In genomic region chr12:81227767-81228460, GRCm38 (mm10) we compare ENCODE assay signal across 10 mouse cellular contexts.
DNase-seq lines count a peak whose midpoint lies in the region; ATAC-seq and TF ChIP-seq lines count a peak whose summit lies in the region.
"Had no signal": no experiment of that assay in that cellular context is flagged by ENCODE, and none has a peak within 500 bp of the region (broad histone marks: within the 10 kb centered on the region; RNA-seq: fewer than 3 reads in every experiment).

No protein-coding gene starts in this region.

- no peak overlapping the region for H3K4me2 ChIP-seq in midbrain, embryonic 13.5 days (replicated peaks)
- H3K4me2 ChIP-seq in midbrain, embryonic 11.5 days, result no peak overlapping the region
- H3K4me2 ChIP-seq in heart, embryonic 11.5 days, result no peak overlapping the region
- H3K4me2 ChIP-seq: lung, embryonic 15.5 days had no signal

- no peak overlapping the region for H3K4me3 ChIP-seq in midbrain, embryonic 13.5 days (replicated peaks)
- no peak overlapping the region for H3K4me3 ChIP-seq in midbrain, embryonic 11.5 days (ENCODE audit: low read depth, low read length)
- no peak overlapping the region for H3K4me3 ChIP-seq in left cerebral cortex, adult 2 months
- no peak overlapping the region for H3K4me3 ChIP-seq in heart, embryonic 11.5 days (ENCODE audit: low read depth, low read length)
- H3K4me3 ChIP-seq: lung, embryonic 15.5 days had no signal

- no peak for ATAC-seq in midbrain, embryonic 13.5 days
- ATAC-seq in midbrain, embryonic 11.5 days (ENCODE audit: low FRiP score), result no peak
- ATAC-seq in frontal cortex, adult (ENCODE audit: low TSS enrichment), result peak; percentile 89
- no peak for ATAC-seq in heart, embryonic 11.5 days (replicated peaks; ENCODE audit: insufficient number of reproducible peaks, low FRiP score, low TSS enrichment)

- peaks cover 27% of the 10 kb centered on the region for H3K4me1 ChIP-seq in midbrain, embryonic 13.5 days (replicated peaks)
- H3K4me1 ChIP-seq in midbrain, embryonic 11.5 days (ENCODE audit: control insufficient read depth, insufficient read depth, low read length), result no peaks in the 10 kb centered on the region
- no peaks in the 10 kb centered on the region for H3K4me1 ChIP-seq in heart, embryonic 11.5 days (ENCODE audit: control insufficient read depth, insufficient read depth, low read length)
- H3K4me1 ChIP-seq: lung, embryonic 15.5 days had no signal

- peak overlapping the region; percentile 44; the same call in 1 of the 2 replicates for H3K27ac ChIP-seq in midbrain, embryonic 13.5 days
- no peak overlapping the region for H3K27ac ChIP-seq in midbrain, embryonic 11.5 days (ENCODE audit: low read depth, low read length)
- H3K27ac ChIP-seq in left cerebral cortex, adult 2 months, result peak overlapping the region; percentile 70
- H3K27ac ChIP-seq in heart, embryonic 11.5 days (ENCODE audit: low read depth, low read length), result no peak overlapping the region
- H3K27ac ChIP-seq: lung, embryonic 15.5 days had no signal

- no peaks in the 10 kb centered on the region for H3K36me3 ChIP-seq in midbrain, embryonic 13.5 days
- H3K36me3 ChIP-seq in midbrain, embryonic 11.5 days (ENCODE audit: control insufficient read depth, insufficient read depth, low read length), result no peaks in the 10 kb centered on the region
- H3K36me3 ChIP-seq in heart, embryonic 11.5 days (ENCODE audit: control insufficient read depth, insufficient read depth, low read length), result no peaks in the 10 kb centered on the region
- H3K36me3 ChIP-seq: lung, embryonic 15.5 days had no signal

- no peak overlapping the region for H3K9ac ChIP-seq in midbrain, embryonic 13.5 days (replicated peaks)
- no peak overlapping the region for H3K9ac ChIP-seq in midbrain, embryonic 11.5 days (ENCODE audit: low read length)
- no peak overlapping the region for H3K9ac ChIP-seq in heart, embryonic 11.5 days (ENCODE audit: low read depth, low read length)
- H3K9ac ChIP-seq: lung, embryonic 15.5 days had no signal

- intact Hi-C loops in left cerebral cortex, adult 2 months (cut with DNase I), result loop anchor here (5.0 kb wide), 1 partner anchor 41 kb away; no protein-coding TSS in a partner anchor

- H3K9me3 ChIP-seq in midbrain, embryonic 13.5 days, result no peaks in the 10 kb centered on the region
- no peaks in the 10 kb centered on the region for H3K9me3 ChIP-seq in midbrain, embryonic 11.5 days (ENCODE audit: control insufficient read depth, low read length)
- H3K9me3 ChIP-seq in heart, embryonic 11.5 days (replicated peaks; ENCODE audit: control insufficient read depth, low read length), result no peaks in the 10 kb centered on the region
- H3K9me3 ChIP-seq: lung, embryonic 15.5 days had no signal

- TF ChIP-seq CTCF in left cerebral cortex, adult 2 months (IDR thresholded peaks at IDR 0.05), result no peak

- H3K27me3 ChIP-seq in midbrain, embryonic 13.5 days, result no peaks in the 10 kb centered on the region
- no peaks in the 10 kb centered on the region for H3K27me3 ChIP-seq in midbrain, embryonic 11.5 days (ENCODE audit: control insufficient read depth, insufficient read depth, low read length)
- H3K27me3 ChIP-seq in heart, embryonic 11.5 days (ENCODE audit: control insufficient read depth, insufficient read depth, low read length), result no peaks in the 10 kb centered on the region; the same call in 1 of the 2 replicates
- H3K27me3 ChIP-seq: lung, embryonic 15.5 days had no signal

- DNase-seq in midbrain, embryonic 11.5 days (ENCODE audit: low spot score, missing footprints), result no peak
- DNase-seq in left cerebral cortex, adult 2 months (ENCODE audit: extremely low spot score in 1 of 2, low spot score in 2 of 2), result peak; percentile 54 to 66
- peak; percentile 95 for DNase-seq in telencephalon, adult 2 months (ENCODE audit: low read depth, low spot score)
- no peak for DNase-seq in adrenal gland, adult 18-20 months (ENCODE audit: low spot score in 2 of 2)
- DNase-seq in urinary bladder, adult 2 months (ENCODE audit: low spot score), result no peak
- DNase-seq: kidney, adult 2 months had no signal

- 70% methylated on average over 5 of the region's 5 CpGs for WGBS in midbrain, embryonic 13.5 days
- WGBS in midbrain, embryonic 11.5 days, result 75% methylated on average over 5 of the region's 5 CpGs
- 73% methylated on average over 5 of the region's 5 CpGs for WGBS in heart, embryonic 11.5 days (ENCODE audit: insufficient replicate concordance)

Comparison
In these comparisons a context has a peak if more than half of its experiments do, and no peak if none do; other contexts are left out.
1. H3K27ac ChIP-seq: peak in midbrain, embryonic 13.5 days (single experiment) and left cerebral cortex, adult 2 months (single experiment); none in midbrain, embryonic 11.5 days (single experiment) and heart, embryonic 11.5 days (single experiment).
2. DNase-seq: peak in left cerebral cortex, adult 2 months (2 of 2) and telencephalon, adult 2 months (single experiment); none in midbrain, embryonic 11.5 days (single experiment), adrenal gland, adult 18-20 months (0 of 2) and urinary bladder, adult 2 months (single experiment).